Mouse (Mus musculus) heart, adult 2 months (tissue): ENCODE measurements at regions not wholly inside any gene's neighbourhood (a gene's known extent, or its start where the extent isn't known, plus 50 kb on each side); places are given as distances from the start of the nearest gene placed in this dataset.
"Not testable (repeated sequence)": the region's sequence is repeated elsewhere in the genome, so short reads cannot be mapped to it uniquely, and the experiment has no call there.

Experiments used
- DNase-seq, 2 experiments: peaks; one replicate each; pipeline ENCODE4 v3.0.0; 2021
- H3K27ac ChIP-seq: fragments of 200-600 bp; 2 replicates; pipeline ENCODE4 v1.8.1; 2022
- H3K27me3 ChIP-seq: fragments of 200-500 bp; 2 replicates; pipeline ENCODE4 v1.6.1; 2012; ENCODE audit warnings: mild to moderate bottlenecking, low read length, inconsistent platforms, mixed read lengths; ENCODE audit not compliant: control insufficient read depth, insufficient read depth
- H3K36me3 ChIP-seq: fragments of 200-500 bp; 2 replicates; pipeline ENCODE4 v1.6.1; 2012; ENCODE audit warnings: low read length, inconsistent platforms; ENCODE audit not compliant: control insufficient read depth, insufficient read depth
- H3K4me1 ChIP-seq: fragments of 200-500 bp; 2 replicates; pipeline ENCODE4 v1.6.1; 2011; ENCODE audit warnings: low read length; ENCODE audit not compliant: control insufficient read depth, insufficient read depth
- H3K4me3 ChIP-seq: fragments of 200-600 bp; 2 replicates; pipeline ENCODE4 v1.8.1; 2022
- H3K79me2 ChIP-seq: fragments of 200-500 bp; replicated peaks from 2 replicates; pipeline ENCODE4 v1.6.1; 2012; ENCODE audit warnings: mild to moderate bottlenecking, inconsistent platforms, low read length, moderate library complexity, mixed read lengths; ENCODE audit not compliant: control insufficient read depth, insufficient read depth
- H3K9ac ChIP-seq: fragments of 200-500 bp; 2 replicates; pipeline ENCODE4 v1.6.1; 2012; ENCODE audit warnings: low read depth, mild to moderate bottlenecking, control low read depth, inconsistent platforms, low read length, mixed read lengths
- CTCF ChIP-seq: fragments of 200-600 bp; IDR thresholded peaks from 2 replicates; pipeline ENCODE4 v1.8.1; 2022; ENCODE audit warnings: antibody characterized with exemption, mild to moderate bottlenecking, moderate library complexity
- EP300 ChIP-seq: fragments of 200-500 bp; IDR thresholded peaks from 2 replicates; pipeline ENCODE4 v1.6.1; 2011; ENCODE audit warnings: low read depth, low read length, control low read depth; ENCODE audit not compliant: insufficient read depth
- POLR2A ChIP-seq: fragments of 200-500 bp; IDR thresholded peaks from 2 replicates; pipeline ENCODE4 v1.6.1; 2011; ENCODE audit warnings: mild to moderate bottlenecking, low read depth, low read length, control low read depth; ENCODE audit not compliant: insufficient read depth
- WGBS: fragments of 180-500 bp; shearing (Covaris S2); methylation state at CpG from one replicate; pipeline ENCODE4 v1.1.7; 2018; 5-methylcytosine and 5-hydroxymethylcytosine counted together
- intact Hi-C: fragments of 180-260 bp; cut with DNase I; formaldehyde crosslinking; loops from one replicate; pipeline ENCODE4 v1.15.1; 2025

DNA sequence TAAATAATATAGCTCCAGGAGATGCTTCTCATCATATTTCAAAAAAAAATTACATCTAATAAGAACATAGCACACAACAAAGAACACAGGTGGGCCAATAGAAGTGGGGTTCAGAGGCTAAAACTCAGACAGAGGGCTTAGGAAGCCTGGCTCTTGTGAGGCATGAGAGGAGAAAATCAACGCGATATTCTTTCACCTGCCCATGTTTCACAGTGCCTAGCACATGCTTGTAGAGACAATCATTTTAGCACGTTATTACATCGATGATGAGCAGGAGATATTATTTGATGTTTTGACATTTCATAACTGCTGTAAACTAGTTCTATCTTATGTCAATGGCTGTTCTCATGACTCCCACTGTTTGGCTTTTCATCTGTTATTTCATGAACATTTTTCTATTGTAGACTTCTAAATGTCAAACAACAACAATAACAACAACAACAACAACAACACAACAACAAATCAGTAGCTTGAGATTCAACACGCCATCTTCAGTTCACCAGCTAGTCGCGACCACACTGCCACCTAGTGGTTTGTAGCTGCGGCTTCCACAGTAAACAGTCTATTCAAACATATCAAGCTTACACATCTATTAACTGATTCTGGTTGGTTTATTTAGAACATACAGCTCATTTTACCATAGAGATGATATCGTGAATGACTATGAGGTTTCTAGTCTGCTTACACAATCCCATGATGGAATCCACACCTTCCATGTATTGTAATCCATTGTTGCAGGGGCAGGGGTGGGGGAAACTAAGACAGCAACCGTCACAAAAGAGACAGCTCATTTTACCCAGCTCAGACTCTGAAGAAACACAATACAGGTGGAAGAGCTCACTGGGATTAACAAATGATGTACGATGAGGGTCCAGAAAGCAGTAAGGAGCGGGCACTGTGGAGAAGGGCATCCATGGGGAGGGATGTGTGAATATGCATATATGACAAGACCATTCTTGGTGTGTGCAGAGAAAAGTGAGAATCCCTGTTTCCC lies 60.5 kb upstream of the Tmem200a start:
- Histone ChIP-seq H3K36me3 (no peaks in the 10 kb centered on the region), H3K4me1 (no peaks in the 10 kb centered on the region), H3K79me2 (no peaks in the 10 kb centered on the region), H3K4me3 (no peak overlapping the region), H3K9ac (no peak overlapping the region), H3K27ac (no peak overlapping the region), H3K27me3 (no peaks in the 10 kb centered on the region)
- TF ChIP-seq EP300 (0 out of 2 replicates have a peak, but pooled peaks have one; percentile 25), CTCF (peak; percentile 83), POLR2A (no peak)
- peak in 1 of 2 experiments; percentile 45 for DNase-seq
- intact Hi-C loops = loop anchor here (1.0 to 10.0 kb wide), 3 partner anchors 458 to 875 kb away; partner anchors contain the start of gene Smlr1
- WGBS = 29% methylated on average over 12 of the region's 12 CpGs

- TF ChIP-seq POLR2A = no peak
- TF ChIP-seq EP300 = no peak
- no peak for TF ChIP-seq CTCF
- no peaks in the 10 kb centered on the region for H3K27me3 ChIP-seq
- H3K27ac ChIP-seq = no peak overlapping the region
- no peaks in the 10 kb centered on the region for H3K4me1 ChIP-seq
- H3K9ac ChIP-seq = no peak overlapping the region
- H3K36me3 ChIP-seq = no peaks in the 10 kb centered on the region
- WGBS = 55% methylated on average over 2 of the region's 2 CpGs
- no peak overlapping the region for H3K4me3 ChIP-seq
- no peaks in the 10 kb centered on the region for H3K79me2 ChIP-seq
- no peak for DNase-seq
- intact Hi-C loops = no loop called here
Observed at GRCm38 (mm10) chr10:26152586-26152985, 73.7 kb upstream of the Tmem200a start.

DNA sequence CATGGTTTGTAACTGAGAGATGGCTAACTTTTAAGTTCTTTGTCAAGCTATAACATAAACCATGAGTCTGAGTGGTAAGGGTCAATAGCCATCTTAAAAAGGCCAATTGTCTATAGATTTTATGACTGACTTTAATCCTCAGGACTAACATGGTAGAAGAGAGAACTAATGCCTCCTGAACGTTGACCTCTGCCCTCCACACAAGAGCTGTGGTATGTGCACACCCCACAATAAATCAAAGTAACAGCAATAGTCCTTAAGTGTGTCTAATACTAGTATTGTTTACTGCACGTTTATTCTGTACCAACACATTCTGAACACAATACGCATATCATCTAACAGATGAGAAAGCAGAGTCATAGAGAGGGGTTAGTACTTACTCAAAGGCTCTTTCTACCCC lies 70.7 kb upstream of the Samd3 start:
- no peak for DNase-seq
- intact Hi-C loops = no loop called here
- H3K27ac ChIP-seq = no peak overlapping the region
- no peaks in the 10 kb centered on the region for H3K27me3 ChIP-seq
- H3K4me1 ChIP-seq = no peaks in the 10 kb centered on the region
- H3K79me2 ChIP-seq = no peaks in the 10 kb centered on the region
- TF ChIP-seq POLR2A (no peak), CTCF (no peak), EP300 (no peak)
- H3K36me3 ChIP-seq = no peaks in the 10 kb centered on the region
- no peak overlapping the region for H3K9ac ChIP-seq
- WGBS = 67% methylated on average over 3 of the region's 3 CpGs
- H3K4me3 ChIP-seq = no peak overlapping the region

GRCm38 (mm10) chr10:26161139-26161538 lies 68.4 kb upstream of the Samd3 start:
- H3K4me1 ChIP-seq, intact Hi-C loops, H3K79me2 ChIP-seq, H3K36me3 ChIP-seq, H3K27ac ChIP-seq, DNase-seq, H3K27me3 ChIP-seq, H3K4me3 ChIP-seq, H3K9ac ChIP-seq: not testable (repeated sequence)

GRCm38 (mm10) chr10:26164531-26164930 lies 65.0 kb upstream of the Samd3 start:
- no peaks in the 10 kb centered on the region for H3K4me1 ChIP-seq
- H3K9ac ChIP-seq = no peak overlapping the region
- H3K27ac ChIP-seq = no peak overlapping the region
- 65% methylated on average over 2 of the region's 2 CpGs for WGBS
- intact Hi-C loops = no loop called here
- H3K36me3 ChIP-seq = no peaks in the 10 kb centered on the region
- TF ChIP-seq EP300 (no peak), CTCF (no peak)
- no peaks in the 10 kb centered on the region for H3K79me2 ChIP-seq
- no peak for DNase-seq
- H3K27me3 ChIP-seq = no peaks in the 10 kb centered on the region
- H3K4me3 ChIP-seq = no peak overlapping the region

GRCm38 (mm10) chr10:26177591-26177990 lies 51.9 kb upstream of the Samd3 start:
- Histone ChIP-seq H3K4me3 (no peak overlapping the region), H3K79me2 (no peaks in the 10 kb centered on the region; the same call in 1 of the 2 replicates), H3K36me3 (no peaks in the 10 kb centered on the region), H3K27me3 (no peaks in the 10 kb centered on the region), H3K9ac (no peak overlapping the region), H3K27ac (no peak overlapping the region), H3K4me1 (no peaks in the 10 kb centered on the region)
- DNase-seq = no peak
- intact Hi-C loops = no loop called here
- TF ChIP-seq POLR2A (no peak), EP300 (no peak), CTCF (no peak)
- WGBS = 85% methylated on average over 1 of the region's 1 CpGs
